Mouse (Mus musculus): Measurements from ENCODE around the gene Nrp1. TPM values are rescaled to one million over a fixed set of nuclear protein-coding genes. Genes with fewer than 3 reads are reported as not detected.

Nrp1 gene
- polyA plus RNA-seq, 1 experiment from 2014 or later: 140 TPM

DNA sequence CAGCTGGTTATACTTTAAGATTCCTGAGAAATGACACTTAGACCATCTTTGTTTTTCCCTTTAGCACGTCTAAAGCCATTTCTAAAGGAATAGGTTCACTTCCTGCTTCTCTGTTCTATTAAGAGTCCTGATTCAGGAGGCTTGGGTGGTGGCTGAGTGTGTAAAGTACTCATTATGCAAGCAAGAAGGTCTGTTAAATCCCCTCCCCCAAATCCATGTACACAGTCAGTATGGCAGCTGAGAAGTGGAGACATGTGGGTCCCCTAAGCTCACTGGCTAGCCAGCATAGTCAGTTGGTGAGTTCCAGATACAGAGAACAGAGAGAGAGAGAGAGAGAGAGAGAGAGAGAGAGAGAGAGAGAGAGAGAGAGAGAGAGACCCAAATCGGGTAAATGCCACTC, 116.2 kb downstream of the Nrp1 start:
- Histone ChIP-seq H3K4me2 (no peak overlapping the region), H3K36me3 (peaks cover 78% of the 10 kb centered on the region), H3K9me3 (replicated peaks) (no peaks in the 10 kb centered on the region), H3K27me3 (no peaks in the 10 kb centered on the region), H3K9ac (no peak overlapping the region), H3K27ac (no peak overlapping the region), H3K4me3 (replicated peaks) (no peak overlapping the region), H3K4me1 (peaks cover 16% of the 10 kb centered on the region; the same call in 1 of the 2 replicates)
- ATAC-seq (replicated peaks; ENCODE audit: low FRiP score): no peak
- 72% methylated on average over 2 of the region's 2 CpGs for WGBS

DNA sequence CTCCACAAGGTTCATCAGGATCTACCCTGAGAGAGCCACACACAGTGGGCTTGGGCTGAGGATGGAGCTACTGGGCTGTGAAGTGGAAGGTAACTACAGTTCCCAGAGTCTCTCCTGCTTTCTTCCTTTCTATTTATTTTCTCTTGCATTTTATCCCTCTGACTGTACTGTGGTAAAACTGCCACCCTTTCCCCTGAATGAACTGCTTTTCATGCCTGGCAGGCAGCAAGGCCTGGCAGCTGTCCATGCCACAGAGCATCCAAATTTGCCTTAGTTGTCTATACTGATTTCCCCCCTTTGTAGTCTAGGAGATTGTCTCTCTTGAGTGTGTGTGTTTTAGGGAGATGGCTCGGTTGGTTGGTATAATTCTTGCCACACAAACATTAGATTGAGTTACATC, 117.8 kb downstream of the Nrp1 start:
- peaks cover 23% of the 10 kb centered on the region; the same call in 1 of the 2 replicates for H3K4me1 ChIP-seq
- no peak overlapping the region for H3K4me3 ChIP-seq (replicated peaks)
- no peaks in the 10 kb centered on the region for H3K27me3 ChIP-seq
- 69% methylated on average over 1 of the region's 1 CpGs for WGBS
- no peak overlapping the region for H3K9ac ChIP-seq
- H3K36me3 ChIP-seq: peaks cover 74% of the 10 kb centered on the region
- H3K27ac ChIP-seq: no peak overlapping the region
- H3K9me3 ChIP-seq (replicated peaks): no peaks in the 10 kb centered on the region
- no peak overlapping the region for H3K4me2 ChIP-seq
- no peak for ATAC-seq (replicated peaks; ENCODE audit: low FRiP score)

DNA sequence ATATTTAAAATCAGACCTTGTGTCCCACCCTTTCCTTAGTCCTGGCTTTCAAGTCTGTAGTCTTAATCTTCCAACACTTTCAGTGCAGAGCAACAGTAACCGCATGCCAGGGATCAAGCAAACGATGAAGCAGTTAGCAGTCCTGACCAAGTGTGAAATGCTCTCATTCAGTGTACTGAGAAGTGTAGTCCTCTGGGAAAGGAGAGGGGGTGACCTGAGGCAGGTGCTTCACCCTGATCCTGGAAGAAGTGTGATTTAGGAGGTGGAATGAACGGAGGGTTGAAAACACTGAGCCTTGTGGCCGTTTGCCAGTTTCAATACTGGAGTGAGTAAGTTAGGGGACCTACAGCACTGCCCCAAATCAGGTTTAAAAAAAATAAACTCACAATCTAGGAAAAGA, 119.6 kb downstream of the Nrp1 start:
- no peaks in the 10 kb centered on the region for H3K27me3 ChIP-seq

DNA sequence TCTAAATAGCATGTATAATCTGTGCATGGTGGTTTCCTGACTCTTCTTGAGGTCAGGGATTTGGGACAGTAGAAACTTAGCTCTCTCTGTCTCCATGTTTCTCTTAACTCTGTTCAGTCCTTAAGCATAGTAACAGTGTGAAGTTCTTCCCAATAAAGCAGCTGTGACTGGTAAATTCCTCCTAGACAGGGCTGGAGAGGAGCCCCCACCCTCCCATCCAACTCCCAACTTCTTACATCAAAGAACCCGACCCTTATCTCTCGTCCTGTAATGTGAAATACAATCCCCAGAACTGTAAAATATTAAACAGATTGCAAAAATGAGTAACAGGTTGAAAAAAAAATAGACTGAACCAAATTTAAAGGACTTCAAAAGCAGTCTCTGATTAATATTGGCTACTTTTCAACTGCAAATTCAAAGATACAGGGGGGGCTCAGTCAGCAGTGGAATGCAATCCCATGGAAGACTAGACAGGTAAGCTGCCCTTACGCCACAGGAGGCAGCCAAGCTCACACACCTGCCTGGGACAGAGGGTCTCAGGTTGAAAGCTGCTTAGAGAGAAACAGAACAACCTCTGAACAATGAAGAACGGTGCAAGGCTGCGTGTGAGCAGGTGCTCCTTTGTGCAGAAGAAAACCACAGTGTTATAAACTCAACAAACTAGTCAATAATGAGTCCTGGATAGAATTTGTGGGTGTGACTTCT, 121.1 kb downstream of the Nrp1 start:
- Histone ChIP-seq H3K9ac (no peak overlapping the region), H3K27me3 (no peaks in the 10 kb centered on the region), H3K27ac (peak overlapping the region; percentile 71), H3K4me2 (no peak overlapping the region), H3K4me3 (replicated peaks) (no peak overlapping the region), H3K36me3 (peaks cover 68% of the 10 kb centered on the region), H3K4me1 (peaks cover 39% of the 10 kb centered on the region), H3K9me3 (replicated peaks) (no peaks in the 10 kb centered on the region)
- ATAC-seq (replicated peaks; ENCODE audit: low FRiP score): peak; percentile 80
- 48% methylated on average over 5 of the region's 5 CpGs for WGBS

More for the DNA sequence above, 119.6 kb downstream of the Nrp1 start:
- Histone ChIP-seq H3K36me3 (peaks cover 74% of the 10 kb centered on the region), H3K4me2 (no peak overlapping the region), H3K27ac (peak overlapping the region; percentile 19), H3K4me1 (peaks cover 30% of the 10 kb centered on the region), H3K4me3 (replicated peaks) (no peak overlapping the region), H3K9me3 (replicated peaks) (no peaks in the 10 kb centered on the region), H3K9ac (no peak overlapping the region)
- WGBS: 59% methylated on average over 4 of the region's 4 CpGs
- no peak for ATAC-seq (replicated peaks; ENCODE audit: low FRiP score)

DNA sequence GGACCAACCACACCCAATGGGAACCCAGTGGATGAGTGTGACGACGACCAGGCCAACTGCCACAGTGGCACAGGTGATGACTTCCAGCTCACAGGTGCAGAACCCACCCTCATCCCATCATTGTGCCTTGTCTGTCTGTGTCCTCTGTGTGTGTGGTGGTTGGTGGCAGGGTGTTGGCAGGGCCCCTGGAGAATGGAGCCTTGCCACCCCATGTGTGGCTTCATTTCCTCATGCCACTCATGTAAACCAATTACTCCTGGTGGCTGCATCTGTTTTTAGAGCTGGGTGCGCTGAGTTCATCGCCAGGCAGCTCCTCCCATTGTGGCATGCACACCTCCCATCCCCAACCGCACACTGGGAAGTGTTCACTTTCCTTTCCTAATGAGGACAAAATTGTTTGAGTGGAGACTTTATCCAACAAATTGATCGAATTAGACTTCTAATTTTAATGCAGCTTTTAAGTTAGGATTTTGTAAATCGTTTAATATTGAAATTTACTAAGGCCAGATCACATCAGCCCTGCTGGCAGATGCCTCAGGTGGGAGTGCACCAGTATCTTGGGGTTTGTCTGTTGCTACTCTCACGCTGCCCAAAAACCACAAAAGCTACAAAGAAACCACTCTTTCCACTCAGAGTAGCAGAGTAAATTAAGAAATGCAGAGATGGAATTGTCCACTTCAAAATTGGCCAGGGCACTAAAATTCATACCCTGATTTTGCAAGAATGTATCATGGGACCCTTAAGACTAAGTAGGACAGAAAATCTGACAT, 122.7 kb downstream of the Nrp1 start:
- Histone ChIP-seq H3K4me1 (peaks cover 52% of the 10 kb centered on the region), H3K9me3 (replicated peaks) (no peaks in the 10 kb centered on the region), H3K4me2 (no peak overlapping the region), H3K27me3 (no peaks in the 10 kb centered on the region), H3K36me3 (peaks cover 66% of the 10 kb centered on the region), H3K9ac (no peak overlapping the region), H3K4me3 (replicated peaks) (no peak overlapping the region), H3K27ac (peak overlapping the region; percentile 46; the same call in 1 of the 2 replicates)
- ATAC-seq (replicated peaks; ENCODE audit: low FRiP score): no peak
- WGBS: 74% methylated on average over 8 of the region's 8 CpGs

DNA sequence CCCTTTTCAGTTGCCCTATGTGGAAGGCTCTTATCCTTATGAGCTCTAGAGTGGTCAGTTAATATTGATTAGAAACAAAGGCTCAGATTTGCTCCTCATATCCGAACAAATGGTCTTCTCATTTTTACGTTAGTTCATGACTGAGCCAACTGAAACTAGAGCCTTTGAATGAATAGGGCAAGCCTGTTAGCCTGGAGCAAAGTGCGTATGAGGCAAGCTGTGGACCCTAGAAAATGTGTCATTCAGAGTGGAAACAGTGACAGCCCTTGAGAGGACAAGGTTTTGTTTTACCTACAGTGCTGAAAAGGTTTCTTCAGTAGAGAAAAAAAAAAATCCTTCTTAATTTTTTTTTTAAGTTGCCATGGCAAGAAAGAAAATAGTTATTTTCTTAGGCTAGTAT, 124.9 kb downstream of the Nrp1 start:
- Histone ChIP-seq H3K9me3 (replicated peaks) (no peaks in the 10 kb centered on the region), H3K27me3 (no peaks in the 10 kb centered on the region), H3K4me2 (no peak overlapping the region), H3K4me3 (replicated peaks) (no peak overlapping the region), H3K36me3 (peaks cover 45% of the 10 kb centered on the region), H3K4me1 (peaks cover 66% of the 10 kb centered on the region), H3K27ac (peak overlapping the region; percentile 49), H3K9ac (no peak overlapping the region)
- WGBS: 71% methylated on average over 3 of the region's 3 CpGs
- ATAC-seq (replicated peaks; ENCODE audit: low FRiP score): no peak

DNA sequence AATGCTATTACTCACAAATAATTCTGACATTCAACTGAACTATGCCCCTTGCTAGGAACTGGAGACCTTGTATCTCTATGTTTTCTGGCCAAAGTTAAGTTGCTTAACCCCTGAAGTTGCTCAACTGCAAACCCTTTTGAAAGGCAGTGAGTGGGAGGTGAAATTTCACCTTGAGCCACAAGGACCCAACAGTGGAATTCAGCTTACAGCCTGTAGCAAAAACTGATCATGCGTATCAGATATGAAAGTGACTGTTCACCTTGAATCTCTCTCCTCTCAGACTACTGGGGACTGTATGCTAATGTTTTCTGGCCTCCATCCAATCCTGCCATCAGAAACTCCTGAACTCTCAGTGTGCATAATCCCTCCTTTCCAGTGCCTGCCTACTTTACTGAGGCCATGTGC, 126.3 kb downstream of the Nrp1 start:
- Histone ChIP-seq H3K9ac (no peak overlapping the region), H3K4me2 (no peak overlapping the region), H3K27me3 (no peaks in the 10 kb centered on the region), H3K36me3 (peaks cover 43% of the 10 kb centered on the region), H3K4me1 (peaks cover 67% of the 10 kb centered on the region), H3K27ac (peak overlapping the region; percentile 75), H3K4me3 (replicated peaks) (no peak overlapping the region), H3K9me3 (replicated peaks) (no peaks in the 10 kb centered on the region)
- WGBS: 70% methylated on average over 1 of the region's 1 CpGs
- peak; percentile 20 for ATAC-seq (replicated peaks; ENCODE audit: low FRiP score)

DNA sequence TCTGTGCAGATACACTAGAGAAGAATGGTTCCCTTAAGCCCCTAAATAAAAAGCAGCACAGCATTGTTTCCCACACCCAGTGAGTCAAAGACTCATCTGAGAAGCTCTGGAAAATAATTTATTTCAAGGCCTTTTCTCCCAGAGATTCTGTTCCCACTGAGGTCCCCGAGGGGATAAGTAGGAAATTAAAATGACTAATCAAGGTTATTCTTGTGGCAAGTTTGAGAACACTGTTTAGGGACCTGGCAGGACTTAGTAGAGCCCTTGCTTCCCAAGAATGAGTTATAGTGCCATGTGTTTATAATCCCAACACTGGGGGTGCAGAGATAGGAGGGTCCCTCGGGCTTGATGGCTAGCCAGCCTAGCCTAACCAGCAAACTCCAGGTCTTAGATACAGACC, 127.6 kb downstream of the Nrp1 start:
- WGBS: 42% methylated on average over 2 of the region's 2 CpGs
- H3K27me3 ChIP-seq: no peaks in the 10 kb centered on the region
- no peak overlapping the region for H3K9ac ChIP-seq
- H3K27ac ChIP-seq: peak overlapping the region; percentile 90; the same call in 1 of the 2 replicates
- H3K4me1 ChIP-seq: peaks cover 74% of the 10 kb centered on the region
- no peak overlapping the region for H3K4me2 ChIP-seq
- no peak for ATAC-seq (replicated peaks; ENCODE audit: low FRiP score)
- peaks cover 38% of the 10 kb centered on the region for H3K36me3 ChIP-seq
- H3K4me3 ChIP-seq (replicated peaks): no peak overlapping the region
- H3K9me3 ChIP-seq (replicated peaks): no peaks in the 10 kb centered on the region

DNA sequence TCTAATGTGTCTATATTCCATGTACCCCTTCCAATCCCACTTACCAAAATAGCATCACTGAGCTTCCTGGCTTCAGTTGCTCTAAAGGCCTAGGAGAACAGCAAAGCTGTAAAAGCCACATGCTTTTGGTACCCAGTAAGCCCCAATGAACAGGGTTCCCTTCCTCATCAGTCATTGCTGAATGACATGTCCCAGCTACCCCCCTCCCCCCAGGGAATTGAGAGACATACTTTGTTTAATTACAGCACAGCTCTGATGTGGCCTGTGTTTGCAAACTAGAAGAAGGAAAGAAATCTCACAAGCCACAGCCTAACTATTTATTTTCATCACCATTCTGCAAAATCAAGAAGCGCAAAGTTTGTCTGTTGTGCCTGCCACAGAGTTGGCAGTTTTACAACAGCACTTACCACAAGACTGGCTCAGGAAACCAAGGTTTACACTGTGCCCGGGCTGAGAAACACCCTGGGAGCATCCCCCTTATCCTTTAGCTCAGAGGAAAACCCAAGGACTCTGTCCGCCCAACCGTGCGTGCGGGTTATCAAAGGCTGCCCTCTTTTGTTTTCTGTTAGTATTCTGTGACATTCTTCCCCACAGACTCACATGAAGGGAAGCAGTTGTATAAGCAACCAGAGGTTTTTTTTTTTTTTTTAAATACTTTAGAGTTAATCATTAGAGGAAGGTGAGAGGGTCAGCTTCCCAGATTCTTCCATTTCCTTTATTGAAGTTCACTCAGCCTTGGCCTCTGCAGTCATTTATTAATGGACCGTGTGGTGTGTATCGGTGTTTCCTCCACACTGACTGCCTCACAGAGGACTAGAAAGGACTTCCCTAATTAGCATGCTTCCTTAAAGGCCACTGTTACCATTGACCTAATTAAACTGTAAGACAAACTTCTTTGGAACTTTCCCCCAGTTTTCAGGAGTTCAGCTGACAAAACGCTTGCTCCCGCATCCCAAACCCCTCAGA, 129.8 kb downstream of the Nrp1 start:
- peak overlapping the region; percentile 27 for H3K4me2 ChIP-seq
- H3K27ac ChIP-seq: peak overlapping the region; percentile 90
- 8% methylated on average over 10 of the region's 10 CpGs for WGBS
- H3K4me3 ChIP-seq (replicated peaks): no peak overlapping the region
- no peak overlapping the region for H3K9ac ChIP-seq
- no peaks in the 10 kb centered on the region for H3K27me3 ChIP-seq
- H3K36me3 ChIP-seq: peaks cover 24% of the 10 kb centered on the region
- H3K4me1 ChIP-seq: peaks cover 71% of the 10 kb centered on the region
- no peaks in the 10 kb centered on the region for H3K9me3 ChIP-seq (replicated peaks)
- peak; percentile 92 for ATAC-seq (replicated peaks; ENCODE audit: low FRiP score)

DNA sequence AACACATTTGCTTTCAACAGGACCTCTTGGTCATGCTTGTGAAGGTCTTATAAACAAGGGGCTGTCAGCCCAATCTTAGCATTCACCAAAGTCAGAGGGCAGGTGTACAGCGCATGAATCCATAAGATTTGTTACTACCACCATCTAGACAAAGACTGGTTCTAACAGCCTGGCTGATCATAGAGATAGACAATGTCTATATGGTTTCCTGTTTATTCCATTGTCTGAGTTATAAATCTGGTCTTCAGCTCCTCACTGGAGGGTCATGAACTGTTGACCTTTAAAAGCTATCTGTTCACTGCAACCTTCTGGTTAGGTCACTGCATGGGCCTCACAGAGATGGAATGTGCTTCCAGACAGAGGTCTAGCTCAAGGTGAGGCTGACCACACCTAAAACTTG, 130.9 kb downstream of the Nrp1 start:
- Histone ChIP-seq H3K36me3 (peaks cover 33% of the 10 kb centered on the region), H3K4me1 (peaks cover 66% of the 10 kb centered on the region), H3K4me2 (no peak overlapping the region), H3K4me3 (replicated peaks) (no peak overlapping the region), H3K9me3 (replicated peaks) (no peaks in the 10 kb centered on the region), H3K9ac (no peak overlapping the region), H3K27ac (peak overlapping the region; percentile 90), H3K27me3 (no peaks in the 10 kb centered on the region)
- no peak for ATAC-seq (replicated peaks; ENCODE audit: low FRiP score)
- 67% methylated on average over 1 of the region's 1 CpGs for WGBS

DNA sequence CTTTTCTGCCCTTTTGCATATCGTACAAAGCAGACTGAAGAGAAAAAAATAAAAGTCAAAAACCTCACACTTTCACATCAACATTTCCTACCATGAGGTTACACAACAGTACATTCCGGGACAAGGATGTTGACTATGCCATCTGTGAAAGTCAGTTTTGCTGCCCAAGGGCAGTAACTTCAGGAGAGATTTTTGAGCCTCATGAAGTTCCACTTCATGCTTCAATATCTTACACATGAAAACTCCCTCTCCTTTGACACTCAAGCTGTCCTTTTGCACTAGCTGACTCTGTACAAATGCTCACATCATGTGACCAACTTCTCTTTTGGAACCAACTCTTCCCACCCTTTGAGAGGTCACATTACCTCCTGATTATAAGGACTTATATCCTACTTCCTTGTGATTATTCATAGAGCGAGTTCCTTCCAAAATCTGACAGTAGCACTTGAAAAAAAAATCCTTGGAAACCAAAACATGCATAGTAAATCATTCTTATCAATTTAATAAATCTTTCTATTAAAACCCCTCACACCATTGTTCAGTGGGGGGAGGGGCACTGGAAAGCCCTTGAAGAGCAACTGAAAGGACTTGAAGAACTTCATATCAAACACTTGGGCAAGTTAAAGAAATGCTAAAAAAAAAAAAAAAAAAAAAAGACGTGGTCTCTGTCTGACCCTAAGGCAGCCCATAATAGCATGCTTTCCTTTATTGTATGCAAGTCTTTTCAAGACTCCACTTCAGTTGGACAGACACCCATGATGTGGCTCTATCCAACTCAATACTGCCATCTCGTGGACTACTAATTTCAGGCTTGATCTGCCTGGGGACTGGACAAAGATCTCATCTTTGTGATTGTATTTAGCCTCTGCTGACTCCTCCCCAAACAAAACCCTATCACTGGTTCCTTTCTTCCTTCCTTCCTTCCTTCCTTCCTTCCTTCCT, 133.0 kb downstream of the Nrp1 start:
- Histone ChIP-seq H3K4me2 (no peak overlapping the region), H3K9me3 (replicated peaks) (no peaks in the 10 kb centered on the region), H3K9ac (no peak overlapping the region), H3K4me3 (replicated peaks) (no peak overlapping the region), H3K27me3 (no peaks in the 10 kb centered on the region), H3K4me1 (peaks cover 49% of the 10 kb centered on the region), H3K36me3 (peaks cover 47% of the 10 kb centered on the region), H3K27ac (peak overlapping the region; percentile 90)
- peak; percentile 53; the same call in 1 of the 2 replicates for ATAC-seq (replicated peaks; ENCODE audit: low FRiP score)
- WGBS: 33% methylated on average over 5 of the region's 5 CpGs
